Mouse (Mus musculus) neutrophil, adult 65 days (primary cell): ENCODE results near the gene Myo1h. TPM values are rescaled to one million over a fixed set of nuclear protein-coding genes. Genes with fewer than 3 reads are reported as not detected.

Source experiments
- total RNA-seq: library from RNA; stranded (reverse); gene quantifications from 2 replicates; pipeline ENCODE4 v1.2.4, GENCODE M21; 2023

Myo1h gene
- total RNA-seq, result 1.4 and 3.4 TPM in 2 replicates

GRCm38 (mm10) chr5:114288874-114289273, at the start of gene Myo1h:
Gene Myo1h (plus strand): TSS chr5:114289166.

GRCm38 (mm10) chr5:114273693-114274402, 15.1 kb upstream of the Myo1h start, which contains the start of gene Foxn4:
Gene Foxn4 (minus strand): TSS chr5:114273807.

GRCm38 (mm10) chr5:114380209-114381012, 91.4 kb downstream of the Myo1h start, which contains the start of the genes Kctd10 and Ube3b:
Gene Kctd10 (minus strand): TSS chr5:114380508.
Gene Ube3b (plus strand): TSS chr5:114380607.

Other genes starting within 250 kb of the Myo1h start
- gene Usp30, start 223.7 kb upstream of the Myo1h start, total RNA-seq, result 7.0 and 14.4 TPM in 2 replicates
- not detected in 2 replicates for gene Svop, start 197.6 kb upstream of the Myo1h start, total RNA-seq
- 2.0 TPM in 1 of 2 replicates, not detected in the other for gene Alkbh2, start 160.9 kb upstream of the Myo1h start, total RNA-seq
- gene Ung, start 158.8 kb upstream of the Myo1h start, total RNA-seq, result 3.7 and 4.6 TPM in 2 replicates
- gene Acacb, start 142.6 kb upstream of the Myo1h start, total RNA-seq, result 2.4 and 3.6 TPM in 2 replicates
- gene Foxn4, start 15.4 kb upstream of the Myo1h start, total RNA-seq, result not detected in 2 replicates
- 127 and 154 TPM in 2 replicates for gene Kctd10, start 91.3 kb downstream of the Myo1h start, total RNA-seq
- 51.0 and 52.4 TPM in 2 replicates for gene Ube3b, start 91.4 kb downstream of the Myo1h start, total RNA-seq
- 2.0 and 2.4 TPM in 2 replicates for gene Mmab, start 154.9 kb downstream of the Myo1h start, total RNA-seq
- gene Mvk, start 155.1 kb downstream of the Myo1h start, total RNA-seq, result 7.4 and 8.3 TPM in 2 replicates